Mouse (Mus musculus): ENCODE data around the gene Ctnnd2. TPM values are rescaled to one million over a fixed set of nuclear protein-coding genes. Genes with fewer than 3 reads are reported as not detected.

Ctnnd2 gene
- polyA plus RNA-seq, 1 experiment = 0.28 TPM

DNA sequence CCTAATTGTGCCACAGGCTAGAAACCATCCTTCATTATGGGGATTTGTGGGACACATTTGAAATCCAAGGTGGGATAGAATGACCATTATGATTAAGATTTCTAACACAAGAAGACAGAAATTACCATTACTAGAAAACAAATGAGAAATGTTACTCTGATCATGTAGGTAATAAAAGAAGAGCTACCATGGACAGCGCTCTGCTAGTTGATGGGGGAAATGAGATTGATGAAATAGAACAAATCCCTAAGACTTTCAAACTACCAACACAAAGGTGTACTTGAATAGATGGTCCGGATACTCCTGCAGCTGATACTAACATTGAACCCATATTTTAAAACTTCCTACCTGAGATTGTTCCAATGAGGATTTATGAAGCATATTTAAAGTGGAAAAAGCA lies 68.5 kb downstream of the Ctnnd2 start:
- Histone ChIP-seq H3K27ac (ENCODE audit: insufficient read depth, low read depth, low read length) (no peak overlapping the region), H3K4me3 (ENCODE audit: insufficient read depth, low read depth, low read length) (no peak overlapping the region), H3K36me3 (ENCODE audit: control insufficient read depth, insufficient read depth, low read length) (no peaks in the 10 kb centered on the region), H3K27me3 (replicated peaks; ENCODE audit: control insufficient read depth, insufficient read depth, low read length) (no peaks in the 10 kb centered on the region), H3K4me1 (ENCODE audit: control insufficient read depth, insufficient read depth, low read length) (no peaks in the 10 kb centered on the region)
- TF ChIP-seq POLR2A (IDR thresholded peaks at IDR 0.05; ENCODE audit: low read depth, low read length) = no peak
- TF ChIP-seq CTCF (conservative IDR thresholded peaks at IDR 0.05; ENCODE audit: insufficient read depth, insufficient read length, low read depth, low read length) = no peak
- WGBS = 85% methylated on average over 2 of the region's 2 CpGs
- DNase-seq = no peak

DNA sequence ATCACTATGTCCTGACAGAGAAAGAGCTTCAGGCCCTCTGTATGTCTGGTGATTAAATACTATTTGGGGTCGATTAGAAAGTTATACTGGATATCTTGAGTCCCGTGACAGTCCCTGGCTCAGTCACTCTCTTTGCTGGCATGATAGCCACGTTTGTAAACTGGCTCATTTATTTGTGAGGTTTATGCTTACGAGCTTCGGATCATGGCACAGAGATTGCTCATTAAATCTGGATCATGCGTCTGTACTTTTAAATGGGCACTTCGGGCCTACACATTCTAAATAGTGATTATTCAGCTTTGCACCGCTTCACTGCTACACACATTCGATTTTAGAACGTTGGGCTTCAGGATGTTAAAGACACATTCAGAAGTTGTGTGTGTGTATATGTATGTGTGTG lies 96.4 kb downstream of the Ctnnd2 start:
- Histone ChIP-seq H3K4me3 (ENCODE audit: insufficient read depth, low read depth, low read length) (no peak overlapping the region), H3K4me1 (ENCODE audit: control insufficient read depth, insufficient read depth, low read length) (no peaks in the 10 kb centered on the region), H3K27ac (ENCODE audit: insufficient read depth, low read depth, low read length) (no peak overlapping the region), H3K36me3 (ENCODE audit: control insufficient read depth, insufficient read depth, low read length) (no peaks in the 10 kb centered on the region), H3K27me3 (replicated peaks; ENCODE audit: control insufficient read depth, insufficient read depth, low read length) (no peaks in the 10 kb centered on the region)
- WGBS = 75% methylated on average over 10 of the region's 10 CpGs
- no peak for DNase-seq
- no peak for TF ChIP-seq POLR2A (IDR thresholded peaks at IDR 0.05; ENCODE audit: low read depth, low read length)
- TF ChIP-seq CTCF (conservative IDR thresholded peaks at IDR 0.05; ENCODE audit: insufficient read depth, insufficient read length, low read depth, low read length) = no peak

- no peak overlapping the region for H3K27ac ChIP-seq (ENCODE audit: insufficient read depth, low read depth, low read length)
- H3K27me3 ChIP-seq (replicated peaks; ENCODE audit: control insufficient read depth, insufficient read depth, low read length) = no peaks in the 10 kb centered on the region
- no peak overlapping the region for H3K4me3 ChIP-seq (ENCODE audit: insufficient read depth, low read depth, low read length)
- 62% methylated on average over 8 of the region's 8 CpGs for WGBS
- no peaks in the 10 kb centered on the region for H3K36me3 ChIP-seq (ENCODE audit: control insufficient read depth, insufficient read depth, low read length)
- H3K4me1 ChIP-seq (ENCODE audit: control insufficient read depth, insufficient read depth, low read length) = no peaks in the 10 kb centered on the region
- no peak for DNase-seq
- no peak for TF ChIP-seq CTCF (conservative IDR thresholded peaks at IDR 0.05; ENCODE audit: insufficient read depth, insufficient read length, low read depth, low read length)
- TF ChIP-seq POLR2A (IDR thresholded peaks at IDR 0.05; ENCODE audit: low read depth, low read length) = no peak
Measured at GRCm38 (mm10) chr15:30271141-30271572, 98.8 kb downstream of the Ctnnd2 start.

DNA sequence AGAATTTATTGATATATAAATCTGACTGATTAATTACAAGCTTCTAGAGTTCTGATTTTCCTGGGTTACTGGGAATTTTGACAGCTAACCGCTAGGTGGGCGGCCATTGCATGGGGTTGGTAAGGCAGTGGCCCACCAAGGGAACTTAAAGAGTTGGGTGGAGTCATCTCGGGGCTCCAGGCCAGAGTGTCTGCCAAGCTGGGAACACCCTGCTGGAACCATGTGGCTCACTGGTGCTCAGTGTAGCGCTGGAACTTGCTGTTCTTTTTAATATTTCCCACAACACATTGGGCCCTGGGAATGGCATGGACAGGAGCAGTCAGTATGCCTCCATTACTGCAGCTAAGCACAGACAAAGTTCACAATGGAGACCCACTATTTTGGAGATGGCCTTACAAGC lies 99.9 kb downstream of the Ctnnd2 start:
- TF ChIP-seq POLR2A (IDR thresholded peaks at IDR 0.05; ENCODE audit: low read depth, low read length) = no peak
- TF ChIP-seq CTCF (conservative IDR thresholded peaks at IDR 0.05; ENCODE audit: insufficient read depth, insufficient read length, low read depth, low read length) = no peak
- DNase-seq = no peak
- Histone ChIP-seq H3K36me3 (ENCODE audit: control insufficient read depth, insufficient read depth, low read length) (no peaks in the 10 kb centered on the region), H3K27me3 (replicated peaks; ENCODE audit: control insufficient read depth, insufficient read depth, low read length) (no peaks in the 10 kb centered on the region), H3K27ac (ENCODE audit: insufficient read depth, low read depth, low read length) (no peak overlapping the region), H3K4me3 (ENCODE audit: insufficient read depth, low read depth, low read length) (no peak overlapping the region), H3K4me1 (ENCODE audit: control insufficient read depth, insufficient read depth, low read length) (no peaks in the 10 kb centered on the region)
- 85% methylated on average over 4 of the region's 4 CpGs for WGBS

- Histone ChIP-seq H3K27ac (ENCODE audit: insufficient read depth, low read depth, low read length) (no peak overlapping the region), H3K4me1 (ENCODE audit: control insufficient read depth, insufficient read depth, low read length) (no peaks in the 10 kb centered on the region), H3K27me3 (replicated peaks; ENCODE audit: control insufficient read depth, insufficient read depth, low read length) (no peaks in the 10 kb centered on the region), H3K36me3 (ENCODE audit: control insufficient read depth, insufficient read depth, low read length) (no peaks in the 10 kb centered on the region), H3K4me3 (ENCODE audit: insufficient read depth, low read depth, low read length) (no peak overlapping the region)
- TF ChIP-seq CTCF (conservative IDR thresholded peaks at IDR 0.05; ENCODE audit: insufficient read depth, insufficient read length, low read depth, low read length) = no peak
- no peak for TF ChIP-seq POLR2A (IDR thresholded peaks at IDR 0.05; ENCODE audit: low read depth, low read length)
- DNase-seq = no peak
- 87% methylated on average over 5 of the region's 5 CpGs for WGBS
Measured at GRCm38 (mm10) chr15:30275721-30276120, 103.3 kb downstream of the Ctnnd2 start.

- H3K27me3 ChIP-seq (replicated peaks; ENCODE audit: control insufficient read depth, insufficient read depth, low read length) = no peaks in the 10 kb centered on the region
- H3K4me1 ChIP-seq (ENCODE audit: control insufficient read depth, insufficient read depth, low read length) = no peaks in the 10 kb centered on the region
- H3K27ac ChIP-seq (ENCODE audit: insufficient read depth, low read depth, low read length) = no peak overlapping the region
- no peak overlapping the region for H3K4me3 ChIP-seq (ENCODE audit: insufficient read depth, low read depth, low read length)
- no peaks in the 10 kb centered on the region for H3K36me3 ChIP-seq (ENCODE audit: control insufficient read depth, insufficient read depth, low read length)
- DNase-seq = no peak
- WGBS = 74% methylated on average over 4 of the region's 4 CpGs
- no peak for TF ChIP-seq CTCF (conservative IDR thresholded peaks at IDR 0.05; ENCODE audit: insufficient read depth, insufficient read length, low read depth, low read length)
- no peak for TF ChIP-seq POLR2A (IDR thresholded peaks at IDR 0.05; ENCODE audit: low read depth, low read length)
Measured at GRCm38 (mm10) chr15:30276691-30277090, 104.3 kb downstream of the Ctnnd2 start.

GRCm38 (mm10) chr15:30278610-30279009 lies 106.2 kb downstream of the Ctnnd2 start:
- 89% methylated on average over 4 of the region's 4 CpGs for WGBS
- no peak for DNase-seq
- Histone ChIP-seq H3K4me3 (ENCODE audit: insufficient read depth, low read depth, low read length) (no peak overlapping the region), H3K27me3 (replicated peaks; ENCODE audit: control insufficient read depth, insufficient read depth, low read length) (no peaks in the 10 kb centered on the region), H3K4me1 (ENCODE audit: control insufficient read depth, insufficient read depth, low read length) (no peaks in the 10 kb centered on the region), H3K36me3 (ENCODE audit: control insufficient read depth, insufficient read depth, low read length) (no peaks in the 10 kb centered on the region), H3K27ac (ENCODE audit: insufficient read depth, low read depth, low read length) (no peak overlapping the region)
- TF ChIP-seq POLR2A (IDR thresholded peaks at IDR 0.05; ENCODE audit: low read depth, low read length) (no peak), CTCF (conservative IDR thresholded peaks at IDR 0.05; ENCODE audit: insufficient read depth, insufficient read length, low read depth, low read length) (no peak)
